Mouse (Mus musculus): ENCODE data around the gene Slc24a3. TPM values are rescaled to one million over a fixed set of nuclear protein-coding genes. Genes with fewer than 3 reads are reported as not detected.

The Slc24a3 gene
- total RNA-seq, 2 experiments from 2014 or later, result 0.58 to 0.70 TPM

GRCm38 (mm10) chr2:145269410-145269809 is 101.9 kb downstream of the Slc24a3 start:
- ATAC-seq (ENCODE audit: poor library complexity, severe bottlenecking), result no peak

- ATAC-seq (ENCODE audit: poor library complexity, severe bottlenecking), result no peak
Measured at GRCm38 (mm10) chr2:145274016-145274677, 106.6 kb downstream of the Slc24a3 start.

GRCm38 (mm10) chr2:145279336-145279735 is 111.8 kb downstream of the Slc24a3 start:
- no peak for ATAC-seq (ENCODE audit: poor library complexity, severe bottlenecking)

- ATAC-seq (ENCODE audit: poor library complexity, severe bottlenecking), result no peak
Measured at GRCm38 (mm10) chr2:145283746-145284145, 116.2 kb downstream of the Slc24a3 start.

GRCm38 (mm10) chr2:145288501-145288900 is 120.9 kb downstream of the Slc24a3 start:
- no peak for ATAC-seq (ENCODE audit: poor library complexity, severe bottlenecking)

- ATAC-seq (ENCODE audit: poor library complexity, severe bottlenecking), result peak; percentile 69
Measured at GRCm38 (mm10) chr2:145291473-145291872, 123.9 kb downstream of the Slc24a3 start.

- no peak for ATAC-seq (ENCODE audit: poor library complexity, severe bottlenecking)
Measured at GRCm38 (mm10) chr2:145292196-145292595, 124.6 kb downstream of the Slc24a3 start.

GRCm38 (mm10) chr2:145292816-145293215 is 125.3 kb downstream of the Slc24a3 start:
- no peak for ATAC-seq (ENCODE audit: poor library complexity, severe bottlenecking)

GRCm38 (mm10) chr2:145296906-145297305 is 129.4 kb downstream of the Slc24a3 start:
- no peak for ATAC-seq (ENCODE audit: poor library complexity, severe bottlenecking)

GRCm38 (mm10) chr2:145299914-145300699 is 132.6 kb downstream of the Slc24a3 start:
- 0 out of 2 replicates have a peak, but pooled peaks have one; percentile 38 for ATAC-seq (ENCODE audit: poor library complexity, severe bottlenecking)

GRCm38 (mm10) chr2:145307231-145307883 is 139.8 kb downstream of the Slc24a3 start:
- ATAC-seq (ENCODE audit: poor library complexity, severe bottlenecking), result peak; percentile 43; the same call in 1 of the 2 replicates

- ATAC-seq (ENCODE audit: poor library complexity, severe bottlenecking), result no peak
Measured at GRCm38 (mm10) chr2:145318916-145319315, 151.4 kb downstream of the Slc24a3 start.

GRCm38 (mm10) chr2:145321287-145321686 is 153.7 kb downstream of the Slc24a3 start:
- ATAC-seq (ENCODE audit: poor library complexity, severe bottlenecking), result no peak

- no peak for ATAC-seq (ENCODE audit: poor library complexity, severe bottlenecking)
Measured at GRCm38 (mm10) chr2:145321755-145322154, 154.2 kb downstream of the Slc24a3 start.

- no peak for ATAC-seq (ENCODE audit: poor library complexity, severe bottlenecking)
Measured at GRCm38 (mm10) chr2:145324477-145324876, 156.9 kb downstream of the Slc24a3 start.

- no peak for ATAC-seq (ENCODE audit: poor library complexity, severe bottlenecking)
Measured at GRCm38 (mm10) chr2:145325852-145326251, 158.3 kb downstream of the Slc24a3 start.

- no peak for ATAC-seq (ENCODE audit: poor library complexity, severe bottlenecking)
Measured at GRCm38 (mm10) chr2:145326544-145326943, 159.0 kb downstream of the Slc24a3 start.

GRCm38 (mm10) chr2:145329756-145330155 is 162.2 kb downstream of the Slc24a3 start:
- ATAC-seq (ENCODE audit: poor library complexity, severe bottlenecking), result no peak

GRCm38 (mm10) chr2:145331525-145331924 is 164.0 kb downstream of the Slc24a3 start:
- no peak for ATAC-seq (ENCODE audit: poor library complexity, severe bottlenecking)

- ATAC-seq (ENCODE audit: poor library complexity, severe bottlenecking), result no peak
Measured at GRCm38 (mm10) chr2:145333466-145333865, 165.9 kb downstream of the Slc24a3 start.

GRCm38 (mm10) chr2:145336406-145336805 is 168.9 kb downstream of the Slc24a3 start:
- ATAC-seq (ENCODE audit: poor library complexity, severe bottlenecking), result no peak

- no peak for ATAC-seq (ENCODE audit: poor library complexity, severe bottlenecking)
Measured at GRCm38 (mm10) chr2:145340816-145341215, 173.3 kb downstream of the Slc24a3 start.
